Mouse (Mus musculus) left cerebral cortex, postnatal 14 days (tissue): ENCODE data around the gene Miox. TPM values are rescaled to one million over a fixed set of nuclear protein-coding genes. Genes with fewer than 3 reads are reported as not detected.
A peak's percentile ranks its signal among the peaks of the same experiment; 100 is the strongest.

Source experiments
- DNase-seq, 2 experiments: peaks; one replicate each; pipeline ENCODE4 v3.0.0; 2021 to 2022; ENCODE audit warnings: low spot score in 2 of 2, mixed read lengths in 1 of 2
- intact Hi-C: fragments of 180-260 bp; cut with DNase I; formaldehyde crosslinking; loops from one replicate; pipeline ENCODE4 v1.15.1; 2025
- total RNA-seq, 2 experiments: library from RNA; stranded (reverse); gene quantifications; 2 replicates each; pipeline ENCODE4 v1.2.3; 2021

Miox gene
- total RNA-seq, 2 experiments from 2014 or later: not detected

- DNase-seq: peak; percentile 94
- intact Hi-C loops: loop anchor here (5.0 kb wide), 1 partner anchor 43 kb away; no protein-coding TSS in a partner anchor
These were observed 21.3 kb downstream of the Miox start, which contains the start of the genes Lmf2 and Ncaph2 for GRCm38 (mm10) chr15:89355241-89356187. Gene Lmf2 (minus strand): TSS chr15:89355659. Gene Ncaph2 (plus strand): TSS chr15:89355719.

GRCm38 (mm10) chr15:89356372-89356771, 22.2 kb downstream of the Miox start:
- intact Hi-C loops: loop anchor here (5.0 kb wide), 1 partner anchor 44 kb away; no protein-coding TSS in a partner anchor
- peak; percentile 72 to 94 for DNase-seq

GRCm38 (mm10) chr15:89358784-89359183, 24.6 kb downstream of the Miox start:
- DNase-seq: no peak
- intact Hi-C loops: loop anchor here (5.0 kb wide), 1 partner anchor 46 kb away; no protein-coding TSS in a partner anchor

- intact Hi-C loops: no loop called here
- no peak for DNase-seq
These were observed 28.9 kb downstream of the Miox start for GRCm38 (mm10) chr15:89363051-89363450.

GRCm38 (mm10) chr15:89365141-89365551, 30.9 kb downstream of the Miox start:
- intact Hi-C loops: no loop called here
- DNase-seq: no peak

GRCm38 (mm10) chr15:89372068-89372467, 37.9 kb downstream of the Miox start:
- intact Hi-C loops: no loop called here
- no peak for DNase-seq

GRCm38 (mm10) chr15:89372536-89372935, 38.3 kb downstream of the Miox start:
- no peak for DNase-seq
- intact Hi-C loops: no loop called here

- intact Hi-C loops: no loop called here
These were observed 39.0 kb downstream of the Miox start for GRCm38 (mm10) chr15:89373027-89373761.

GRCm38 (mm10) chr15:89373762-89374248, 39.6 kb downstream of the Miox start, which contains the start of gene Sco2:
Gene Sco2 (minus strand): TSS chr15:89373846.
- DNase-seq: peak; percentile 95 to 96
- intact Hi-C loops: no loop called here

More at GRCm38 (mm10) chr15:89373027-89373761, 39.0 kb downstream of the Miox start:
- peak; percentile 87 to 92 for DNase-seq

GRCm38 (mm10) chr15:89374340-89374739, 40.1 kb downstream of the Miox start:
- intact Hi-C loops: no loop called here
- no peak for DNase-seq

- DNase-seq: no peak
- intact Hi-C loops: no loop called here
These were observed 40.8 kb downstream of the Miox start for GRCm38 (mm10) chr15:89374801-89375534.

GRCm38 (mm10) chr15:89376040-89376439, 41.8 kb downstream of the Miox start:
- intact Hi-C loops: no loop called here
- no peak for DNase-seq

GRCm38 (mm10) chr15:89376957-89377356, 42.8 kb downstream of the Miox start, which contains the start of gene Tymp:
Gene Tymp (minus strand): TSS chr15:89377039.
- intact Hi-C loops: no loop called here

GRCm38 (mm10) chr15:89377362-89377761, 43.2 kb downstream of the Miox start:
- intact Hi-C loops: no loop called here
- DNase-seq: no peak

More at GRCm38 (mm10) chr15:89376957-89377356, 42.8 kb downstream of the Miox start, which contains the start of gene Tymp:
- DNase-seq: no peak

- DNase-seq: no peak
- intact Hi-C loops: no loop called here
These were observed 44.0 kb downstream of the Miox start for GRCm38 (mm10) chr15:89377938-89378828.

- intact Hi-C loops: no loop called here
- no peak for DNase-seq
These were observed 44.7 kb downstream of the Miox start, which contains the start of gene Odf3b for GRCm38 (mm10) chr15:89378831-89379401. Gene Odf3b (minus strand): TSS chr15:89379282.

- intact Hi-C loops: no loop called here
- DNase-seq: no peak
These were observed 45.2 kb downstream of the Miox start for GRCm38 (mm10) chr15:89379429-89379828.
